Mouse (Mus musculus) heart, adult 18-20 months (tissue): ENCODE results near the gene Adgrb3. TPM values are rescaled to one million over a fixed set of nuclear protein-coding genes. Genes with fewer than 3 reads are reported as not detected.

Source experiments
- DNase-seq, 2 experiments: peaks; one replicate each; pipeline ENCODE4 v3.0.0; 2021 to 2022; ENCODE audit warnings: mixed read lengths in 1 of 2
- total RNA-seq, 2 experiments: library from RNA; stranded (reverse); gene quantifications; 2 replicates each; pipeline ENCODE4 v1.2.3; 2021

The Adgrb3 gene
- total RNA-seq, 2 experiments from 2014 or later: not detected

- no peak for DNase-seq
Observed at GRCm38 (mm10) chr1:25250562-25250961, 578.9 kb downstream of the Adgrb3 start.

DNA sequence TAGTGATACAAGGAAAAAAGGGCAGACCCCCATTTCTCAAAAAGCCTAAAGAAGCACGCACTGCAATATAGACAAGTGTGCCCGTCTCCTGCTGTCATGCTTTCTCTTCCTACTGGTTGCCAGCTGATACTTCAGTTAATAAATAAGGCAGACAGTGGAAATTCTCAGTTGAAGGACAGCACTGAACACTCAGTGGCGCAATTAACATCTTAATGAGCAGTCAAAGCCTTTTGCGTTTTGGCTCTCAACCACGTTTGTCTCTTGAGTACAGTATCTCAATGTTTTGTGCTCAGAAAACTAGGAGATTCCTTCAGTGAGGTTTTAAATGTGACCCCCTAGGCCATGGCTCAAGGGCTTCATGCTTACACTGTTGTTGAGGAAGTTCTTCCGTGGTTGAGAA is 587.1 kb downstream of the Adgrb3 start:
- DNase-seq: no peak

DNA sequence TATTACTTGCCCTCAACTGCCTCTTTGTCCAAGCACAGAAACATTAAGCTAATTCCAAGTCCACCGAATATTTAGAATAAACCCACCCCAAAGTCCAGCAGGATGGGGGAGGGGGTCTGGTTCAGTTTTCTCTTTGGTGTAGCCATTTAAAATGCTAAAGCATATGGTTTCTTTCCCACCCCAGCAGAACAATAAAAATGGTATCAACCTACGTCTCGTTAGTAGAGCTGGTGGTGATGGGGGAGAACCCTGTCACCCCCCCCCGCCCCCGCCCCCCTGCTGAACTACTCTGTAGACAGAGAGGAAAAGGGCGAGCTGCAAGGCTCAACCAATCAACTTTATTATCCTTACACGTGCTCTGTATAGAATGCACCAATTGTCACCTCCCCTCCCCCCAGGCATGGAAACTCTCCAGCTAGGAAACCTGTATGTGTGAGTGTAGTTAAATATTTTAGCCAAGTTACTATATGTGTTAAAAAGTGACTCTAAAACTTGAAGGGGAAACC is 600.2 kb downstream of the Adgrb3 start:
- DNase-seq: no peak

DNA sequence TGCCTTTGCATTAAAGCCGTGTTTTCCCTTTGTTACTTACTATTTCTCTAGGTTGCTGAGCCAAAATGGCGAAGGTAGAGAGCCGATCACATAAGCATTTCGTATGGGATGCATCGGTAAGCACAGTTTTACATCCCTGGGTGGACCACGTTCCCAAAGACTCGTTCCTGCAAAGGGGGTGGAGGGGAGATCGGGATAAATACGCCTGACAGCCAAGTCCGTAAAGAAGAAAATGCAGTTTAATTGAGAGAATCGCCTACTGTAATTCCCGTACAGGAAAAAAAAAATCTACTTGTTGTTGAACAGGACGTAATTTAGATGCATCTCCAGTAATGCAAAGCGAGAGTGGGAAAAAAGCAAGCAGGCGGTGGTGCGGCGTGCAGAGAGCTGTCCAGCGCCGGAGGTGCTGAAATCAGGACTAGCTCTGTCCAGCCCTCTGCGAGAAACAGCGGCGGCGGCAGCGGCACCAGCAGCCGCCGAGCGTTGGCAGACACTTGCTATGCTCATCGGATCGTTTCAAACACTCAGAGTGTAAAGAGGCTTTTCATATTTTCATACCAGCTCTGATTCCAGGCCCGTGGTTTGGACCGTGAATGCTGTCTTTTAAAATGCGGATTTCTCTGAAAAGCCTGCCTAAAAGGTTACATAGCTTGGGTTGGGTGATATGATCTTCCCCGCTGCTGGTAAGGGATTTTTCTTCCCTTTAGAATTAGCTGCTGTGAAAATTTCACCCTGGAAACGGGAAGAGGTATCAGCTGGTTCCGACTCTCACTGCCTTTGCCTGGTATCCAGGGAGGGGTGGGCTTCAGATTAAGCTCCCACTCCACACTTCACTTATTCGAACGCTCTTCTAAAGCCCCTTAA is 600.9 kb downstream of the Adgrb3 start:
- DNase-seq: peak; percentile 25 to 66

DNA sequence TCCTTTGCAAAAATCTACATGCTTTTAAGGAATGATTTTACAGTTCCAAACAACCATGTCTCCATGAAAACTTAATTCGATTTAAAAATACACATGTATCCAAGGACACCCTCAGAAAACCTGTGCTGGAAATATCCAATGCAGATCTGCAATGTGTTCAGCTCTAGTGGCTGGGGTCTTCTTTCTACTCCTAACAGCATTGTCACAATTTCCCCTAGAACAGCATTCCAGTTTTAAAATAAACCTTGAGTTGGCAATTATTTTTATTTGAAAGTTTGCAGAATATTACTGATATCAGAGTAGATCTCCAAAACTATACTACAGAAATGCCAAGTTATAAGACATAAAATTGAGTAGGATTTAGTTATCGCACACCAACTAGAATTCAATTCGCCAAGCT is 601.6 kb downstream of the Adgrb3 start:
- DNase-seq: no peak

DNA sequence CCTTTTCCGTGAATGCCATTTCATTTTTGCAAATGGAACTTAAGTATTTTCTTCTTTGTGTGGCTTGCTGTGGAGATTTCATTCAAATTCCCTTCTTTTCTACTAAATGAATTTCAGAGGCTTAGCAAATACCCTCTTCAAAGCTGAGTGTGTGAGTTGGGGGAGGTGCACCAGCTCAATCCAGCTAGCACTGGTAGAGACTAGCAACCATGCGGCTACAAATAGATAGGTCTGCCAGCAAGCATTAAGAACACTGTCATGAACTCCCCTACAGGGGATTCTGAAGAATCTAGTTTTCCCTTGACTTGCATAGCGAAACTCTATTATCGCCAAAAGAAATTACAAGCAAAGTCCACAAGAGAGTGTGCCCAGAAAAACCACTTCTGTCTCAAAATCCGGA is 624.9 kb downstream of the Adgrb3 start:
- DNase-seq: no peak

GRCm38 (mm10) chr1:25199392-25199791 is 630.1 kb downstream of the Adgrb3 start:
- DNase-seq: no peak

DNA sequence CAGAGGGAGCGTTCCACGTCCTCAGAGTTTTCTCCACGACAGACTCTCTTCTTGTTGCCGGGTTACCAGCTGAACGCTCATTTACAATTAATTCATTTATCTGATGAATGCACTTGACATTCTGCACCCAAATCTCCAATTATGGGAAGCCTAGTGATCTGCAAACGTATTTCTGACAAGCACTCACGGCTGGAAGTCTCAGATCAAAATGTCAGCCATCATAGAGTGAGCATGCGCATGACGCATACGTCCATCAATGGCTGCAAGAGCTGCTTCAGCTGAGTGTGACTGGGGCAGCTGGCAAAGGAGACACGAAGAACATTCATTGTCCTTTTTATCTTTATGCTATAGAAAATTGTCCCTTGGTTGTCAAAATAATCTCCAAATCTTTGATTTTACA is 637.5 kb downstream of the Adgrb3 start:
- no peak for DNase-seq

DNA sequence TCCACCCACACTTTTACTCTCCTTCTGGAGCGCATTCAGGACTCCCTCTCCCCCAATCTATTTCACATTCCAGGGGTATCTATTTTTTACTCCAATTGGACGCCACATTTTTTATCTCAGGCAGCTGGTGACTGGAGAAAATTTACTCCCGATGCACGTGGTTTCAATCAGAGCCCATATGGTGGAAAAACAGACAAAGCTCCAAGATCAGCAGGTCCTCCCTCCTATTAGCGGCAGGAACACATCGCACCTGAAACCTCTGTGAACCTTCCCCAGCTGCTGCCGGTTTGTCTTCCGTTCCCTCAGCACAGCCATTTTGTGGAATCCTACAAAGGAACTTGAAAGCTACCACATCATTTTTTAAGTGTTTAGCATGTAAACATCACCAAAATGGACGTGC is 640.2 kb downstream of the Adgrb3 start:
- DNase-seq: no peak

DNA sequence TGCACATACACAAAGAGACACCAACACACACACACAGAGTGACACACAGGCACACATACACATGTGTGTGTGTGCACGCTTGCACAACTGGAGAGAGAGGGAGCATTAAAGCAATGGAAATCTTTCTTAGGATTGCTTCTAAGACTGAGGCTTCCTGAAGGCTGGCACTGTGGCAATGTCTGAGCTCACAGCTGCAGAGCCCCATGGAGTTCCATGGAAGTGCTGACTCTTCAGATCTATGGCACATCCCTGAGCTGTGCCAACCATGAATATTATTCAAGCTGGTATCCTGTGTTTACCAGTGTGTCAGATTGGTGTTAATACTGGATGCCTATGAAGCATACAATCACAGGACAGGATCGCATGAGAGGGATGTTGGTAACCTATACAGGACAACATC is 643.6 kb downstream of the Adgrb3 start:
- DNase-seq: no peak

DNA sequence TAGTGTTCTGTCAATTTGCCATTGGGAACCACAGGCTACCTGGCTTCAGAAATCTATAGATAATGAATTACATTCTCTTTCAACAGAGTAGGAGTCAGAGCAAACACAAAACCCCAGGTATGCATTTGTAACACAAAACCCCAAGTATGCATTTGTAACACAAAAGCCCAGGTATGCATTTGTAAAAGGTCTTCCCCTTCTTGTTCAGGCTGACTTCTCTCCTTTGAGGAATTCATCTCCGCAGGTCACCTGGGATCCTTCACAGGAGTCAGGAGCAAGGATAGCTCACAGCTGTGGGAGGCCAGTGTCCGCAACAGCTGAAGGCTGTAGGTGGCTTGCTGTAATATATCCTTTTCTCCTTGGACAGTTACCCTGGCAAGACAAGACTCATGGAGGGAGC is 647.6 kb downstream of the Adgrb3 start:
- no peak for DNase-seq

DNA sequence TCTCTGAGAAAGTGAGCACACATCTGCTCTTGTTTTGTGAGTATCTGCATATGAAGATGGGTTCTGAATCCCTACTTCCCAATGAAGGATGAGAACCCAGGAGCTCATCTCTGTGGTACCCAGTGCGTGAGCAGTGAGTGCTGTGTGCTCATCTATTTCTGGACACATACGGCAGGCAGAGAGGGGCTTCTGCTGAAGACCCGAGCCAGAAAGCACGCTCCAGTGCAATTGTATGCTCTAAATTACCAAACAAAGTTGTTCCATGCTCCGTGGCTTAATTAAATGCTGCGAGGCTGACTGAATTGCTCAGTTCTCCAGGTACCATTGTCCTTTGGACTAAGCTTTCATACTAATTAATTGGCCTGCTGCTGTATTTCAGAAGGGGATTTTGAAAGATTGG is 648.9 kb downstream of the Adgrb3 start:
- DNase-seq: no peak

GRCm38 (mm10) chr1:25179860-25180582 is 649.5 kb downstream of the Adgrb3 start:
- no peak for DNase-seq

DNA sequence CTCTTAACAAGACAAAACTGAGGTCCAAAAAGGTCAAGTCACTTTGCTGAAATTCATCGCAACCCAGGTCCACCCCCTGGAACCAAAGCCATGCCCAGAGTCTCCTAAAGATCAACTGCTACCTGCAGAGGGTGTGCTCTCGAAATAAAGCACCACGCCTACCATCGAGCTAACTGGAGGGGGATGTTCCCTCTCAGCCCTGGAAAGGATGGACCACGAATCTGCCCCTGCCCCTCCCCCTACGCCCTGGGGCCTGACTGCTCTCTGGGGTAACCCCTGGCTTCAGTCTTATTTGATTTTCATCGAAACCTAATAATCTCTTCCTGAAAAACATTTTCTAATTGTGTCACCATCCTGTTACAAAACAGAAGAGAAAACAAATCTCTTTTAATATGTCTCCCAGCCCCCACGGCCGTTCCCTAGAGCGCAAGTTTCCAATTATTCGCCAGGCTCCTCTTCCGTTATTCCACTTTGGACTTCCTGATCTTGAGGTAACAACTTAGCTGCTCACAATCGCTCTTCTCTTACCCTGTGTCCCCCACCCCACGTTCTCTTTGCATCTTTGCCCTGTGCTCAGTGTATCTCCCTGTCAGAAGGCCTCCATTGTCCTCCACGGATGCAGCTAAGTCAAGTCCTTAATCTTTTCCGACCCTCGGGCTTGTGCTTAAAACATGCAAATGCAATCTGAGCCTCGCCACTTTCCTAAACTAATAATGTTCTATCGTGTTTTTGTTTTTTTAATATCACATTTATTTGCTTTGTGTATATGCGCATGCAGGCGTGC is 651.0 kb downstream of the Adgrb3 start:
- DNase-seq: no peak

GRCm38 (mm10) chr1:25167120-25167519 is 662.4 kb downstream of the Adgrb3 start:
- no peak for DNase-seq

DNA sequence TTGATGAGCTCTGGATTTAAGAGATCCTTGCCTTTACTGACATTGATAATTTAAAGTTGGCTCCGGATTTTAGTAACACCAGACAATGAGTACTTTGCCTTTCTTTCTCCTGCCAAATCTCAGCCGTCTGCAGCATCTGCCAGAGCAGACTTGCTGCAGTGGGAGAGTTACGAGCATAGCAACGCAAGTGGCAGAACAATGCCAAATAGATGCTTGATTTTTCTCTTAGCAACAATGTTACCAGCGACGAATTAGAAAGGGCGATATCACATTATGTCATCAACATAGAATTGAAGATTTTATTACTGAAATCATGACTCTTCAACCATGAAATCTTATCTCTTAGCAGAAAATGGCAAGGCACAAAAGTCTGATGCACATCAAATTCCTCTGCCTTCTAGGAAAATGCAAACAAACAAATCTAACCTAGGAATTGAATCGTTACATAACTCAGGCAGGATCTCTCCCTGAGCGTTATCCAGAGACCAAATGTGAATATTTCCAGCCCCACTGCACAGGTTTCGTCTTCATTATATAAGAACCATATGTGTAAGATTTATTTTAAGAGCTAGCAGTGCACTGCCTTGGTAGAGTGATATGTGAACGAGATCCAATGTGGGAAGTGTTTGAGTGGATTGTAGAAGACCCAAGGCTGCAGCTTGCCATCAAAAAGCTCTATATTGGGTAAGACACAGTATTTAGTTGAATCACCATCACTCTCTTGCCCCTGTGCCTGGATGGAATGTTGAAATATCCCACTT is 663.3 kb downstream of the Adgrb3 start:
- DNase-seq: no peak

DNA sequence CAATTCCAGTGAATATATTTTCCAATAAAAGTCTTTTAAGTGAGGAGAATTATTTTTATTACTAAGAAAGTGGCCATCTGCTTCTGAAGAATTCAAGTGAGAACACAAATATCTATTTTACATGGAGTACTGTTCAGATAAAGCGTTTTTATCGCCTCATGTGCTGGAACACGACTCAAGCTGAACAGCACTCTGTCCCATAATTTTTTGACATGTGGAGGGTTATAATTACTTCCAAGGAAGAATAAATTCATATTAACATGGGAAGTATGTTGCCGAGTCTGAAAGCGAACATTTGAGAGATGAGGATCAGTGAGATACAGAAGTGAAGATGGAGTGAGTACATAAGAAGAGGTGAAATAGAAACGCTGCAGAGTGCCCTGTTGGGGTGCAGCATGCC is 665.9 kb downstream of the Adgrb3 start:
- DNase-seq: no peak

- no peak for DNase-seq
Observed at GRCm38 (mm10) chr1:25146206-25146605, 683.3 kb downstream of the Adgrb3 start.

DNA sequence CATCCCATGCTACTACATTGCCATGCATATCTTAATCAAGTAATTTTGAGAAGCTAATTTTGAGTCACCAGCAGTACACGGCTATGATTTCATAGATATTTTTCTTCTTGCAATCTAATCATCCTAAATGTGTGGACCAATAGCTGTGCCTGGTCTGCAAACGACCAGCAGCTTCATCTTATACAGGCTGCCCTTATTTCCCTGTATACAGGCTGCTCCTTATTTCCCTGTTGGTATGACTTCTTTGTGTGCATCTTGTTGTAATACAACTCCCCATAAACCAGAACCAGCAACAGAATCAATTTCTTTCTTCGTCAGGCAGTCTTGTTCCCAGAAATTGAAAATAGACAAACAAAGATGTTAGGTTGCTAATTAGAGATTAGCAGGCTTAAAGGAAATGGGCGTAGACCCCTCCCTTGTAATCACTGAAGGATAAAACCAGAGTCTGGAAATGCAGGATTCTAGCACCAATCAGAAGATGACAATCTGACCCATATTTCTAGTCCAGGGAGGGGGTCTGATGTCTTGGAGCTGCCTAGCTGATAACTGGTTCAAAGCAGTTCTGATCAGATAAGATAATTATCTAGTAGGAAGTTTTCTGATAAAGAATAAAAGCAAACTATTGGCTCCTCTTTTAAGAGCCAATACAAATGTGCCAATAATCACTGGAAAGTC is 697.2 kb downstream of the Adgrb3 start:
- no peak for DNase-seq

- DNase-seq: no peak
Observed at GRCm38 (mm10) chr1:25115512-25115911, 714.0 kb downstream of the Adgrb3 start.

DNA sequence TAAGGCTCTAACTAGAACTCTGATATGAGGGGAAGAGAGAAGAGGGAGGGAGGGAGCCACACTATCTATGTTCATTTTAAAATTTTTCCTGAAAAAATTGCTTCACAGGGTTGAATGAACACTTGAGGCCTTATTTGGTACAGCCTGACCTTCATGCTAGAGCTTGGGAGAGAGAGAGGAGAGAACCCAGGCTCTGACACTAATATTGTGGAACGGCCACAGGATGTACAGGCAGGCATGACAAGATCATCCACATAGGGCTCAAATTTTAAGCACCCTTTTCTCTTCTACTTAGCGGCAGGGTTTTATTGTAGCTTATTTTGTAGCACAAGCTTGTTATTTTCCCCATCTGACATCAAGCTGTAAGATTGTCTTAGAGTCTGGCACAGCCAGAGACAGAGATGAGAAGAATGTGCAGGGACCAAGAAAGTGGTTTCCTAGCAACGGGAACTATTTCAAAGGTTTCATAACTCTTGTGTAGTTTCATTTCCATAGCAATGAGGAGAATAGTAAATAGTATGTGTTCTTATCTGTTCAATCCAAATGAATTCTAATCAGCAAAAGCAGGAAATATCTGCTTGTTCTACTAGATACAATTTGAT is 721.9 kb downstream of the Adgrb3 start:
- DNase-seq: no peak
